Mouse (Mus musculus): ENCODE measurements at regions not wholly inside any gene's neighbourhood (a gene's known extent, or its start where the extent isn't known, plus 50 kb on each side); places are given as distances from the start of the nearest gene placed in this dataset.
"Not testable (repeated sequence)": the region's sequence is repeated elsewhere in the genome, so short reads cannot be mapped to it uniquely, and the experiment has no call there.

GRCm38 (mm10) chr3:111194541-111194940 is 943.7 kb upstream of the Prmt6 start:
- DNase-seq = no peak

- peak; percentile 12 for DNase-seq
These were observed 915.9 kb upstream of the Prmt6 start for GRCm38 (mm10) chr3:111166698-111167097.

DNA sequence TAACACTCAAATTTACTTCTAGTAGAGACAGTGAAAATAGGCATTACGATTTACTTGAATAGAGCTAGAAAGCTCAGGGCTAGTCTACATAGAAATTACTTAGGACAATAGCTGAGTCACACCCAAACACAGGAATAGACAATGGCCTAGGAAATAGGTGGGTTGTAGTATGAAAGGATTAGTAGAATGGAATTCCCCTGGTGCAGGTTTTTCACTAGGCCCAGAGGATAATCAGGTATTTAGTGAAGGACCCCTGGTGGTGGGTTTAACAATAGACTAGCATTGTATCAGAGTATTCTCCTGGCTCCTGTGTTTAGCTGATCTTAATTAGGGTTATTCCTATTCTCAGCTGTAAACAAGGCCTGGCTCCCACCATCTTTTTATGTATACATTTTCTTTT is 890.4 kb upstream of the Prmt6 start:
- not testable (repeated sequence) for DNase-seq

DNA sequence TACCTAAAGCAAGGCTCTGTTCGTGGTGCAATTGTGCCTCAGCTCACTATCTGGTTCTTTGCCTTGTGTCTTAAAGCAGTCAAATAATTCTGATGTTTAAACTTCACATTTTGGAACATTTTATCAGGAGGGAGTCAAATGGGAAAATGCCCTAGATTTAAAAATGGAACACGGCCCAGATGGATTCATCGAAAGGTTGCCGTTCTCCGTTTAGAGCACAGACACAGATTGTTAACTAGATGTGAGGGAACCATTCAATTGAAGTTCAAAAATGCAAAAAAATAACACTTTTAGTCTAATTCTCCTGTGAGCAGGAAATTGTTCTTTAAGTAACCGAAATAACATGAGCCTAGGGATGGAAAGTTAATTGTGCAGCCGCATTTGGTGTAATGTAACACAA is 858.2 kb upstream of the Prmt6 start:
- DNase-seq = peak; percentile 1

DNA sequence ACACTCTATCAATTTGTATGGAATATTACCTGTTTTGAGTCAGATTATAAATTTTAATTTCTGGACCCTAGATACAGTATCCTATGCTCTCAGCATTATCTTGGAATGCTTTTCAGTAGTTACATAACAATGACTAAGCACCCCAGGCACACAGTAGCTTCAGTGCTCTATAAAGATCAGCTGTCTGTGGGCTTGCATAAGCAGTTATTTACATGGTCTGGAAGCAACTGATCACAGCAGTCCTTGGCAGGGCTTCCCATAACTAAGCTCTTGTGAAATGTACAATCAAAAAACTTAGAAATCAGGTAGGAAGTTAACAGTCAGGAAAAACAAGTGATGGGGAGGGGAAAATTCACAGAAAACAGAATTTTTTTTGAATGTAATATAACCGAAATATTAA is 851.8 kb upstream of the Prmt6 start:
- DNase-seq = peak; percentile 40

- DNase-seq = no peak
These were observed 823.5 kb upstream of the Prmt6 start for GRCm38 (mm10) chr3:111074311-111074710.

DNA sequence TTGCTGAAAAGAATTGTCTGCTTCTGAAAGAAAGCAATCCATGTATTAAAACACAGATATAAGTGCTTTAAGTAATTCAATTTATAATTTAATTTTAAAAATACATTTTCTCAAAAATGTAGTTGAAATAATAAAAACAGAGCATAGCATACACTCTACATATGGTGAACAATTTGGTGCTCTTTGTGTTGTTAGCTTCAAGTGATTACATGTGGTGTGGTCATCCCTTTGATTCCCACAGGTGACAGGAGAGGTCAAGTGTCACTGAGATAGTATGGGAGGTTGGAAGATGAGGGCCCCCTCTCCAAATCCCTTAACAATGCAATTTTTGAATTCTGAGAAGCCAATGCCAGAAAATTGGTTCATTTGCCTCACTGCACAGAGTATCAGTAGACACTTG is 819.5 kb upstream of the Prmt6 start:
- no peak for DNase-seq

DNA sequence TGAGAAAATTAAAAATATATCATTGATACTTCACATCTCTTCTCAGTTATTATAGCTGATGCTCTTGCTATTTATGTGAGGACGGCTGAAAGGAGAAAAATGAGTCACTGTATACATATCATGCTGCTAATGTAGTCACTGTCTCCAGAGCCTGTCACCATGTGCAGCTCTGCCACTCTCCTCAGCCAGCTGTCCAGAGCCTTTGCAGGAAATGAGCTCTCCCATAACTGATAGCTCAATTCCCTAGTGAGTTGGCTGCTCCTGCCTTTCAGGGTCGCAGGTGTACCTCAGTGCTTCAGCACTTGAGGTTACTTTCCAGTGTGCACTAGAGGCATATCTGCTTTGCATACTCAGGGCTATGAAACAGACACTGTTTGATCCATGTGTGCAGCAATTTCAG is 819.0 kb upstream of the Prmt6 start:
- DNase-seq = peak; percentile 35

- peak; percentile 66 for DNase-seq
These were observed 818.4 kb upstream of the Prmt6 start for GRCm38 (mm10) chr3:111069156-111069555.

- no peak for DNase-seq
These were observed 798.8 kb upstream of the Prmt6 start for GRCm38 (mm10) chr3:111049638-111050037.

All from right cerebral cortex, adult 18-20 months (tissue).